Mouse (Mus musculus) kidney, adult 18-20 months (tissue): ENCODE results near the gene Agap1.

ENCODE experiments used
- DNase-seq: peaks from one replicate; pipeline ENCODE4 v3.0.0; 2021

Agap1 gene

GRCm38 (mm10) chr1:89786793-89787192 is 332.2 kb downstream of the Agap1 start:
- no peak for DNase-seq

GRCm38 (mm10) chr1:89798724-89799123 is 344.1 kb downstream of the Agap1 start:
- DNase-seq = no peak

- DNase-seq = no peak
These were observed 346.9 kb downstream of the Agap1 start for GRCm38 (mm10) chr1:89801506-89801905.

GRCm38 (mm10) chr1:89804981-89805380 is 350.4 kb downstream of the Agap1 start:
- DNase-seq = no peak

- peak; percentile 24 for DNase-seq
These were observed 358.2 kb downstream of the Agap1 start for GRCm38 (mm10) chr1:89812816-89813215.

GRCm38 (mm10) chr1:89816487-89817206 is 362.0 kb downstream of the Agap1 start:
- peak; percentile 33 for DNase-seq

- no peak for DNase-seq
These were observed 367.2 kb downstream of the Agap1 start for GRCm38 (mm10) chr1:89821822-89822221.

- peak; percentile 71 for DNase-seq
These were observed 367.8 kb downstream of the Agap1 start for GRCm38 (mm10) chr1:89822431-89822830.

GRCm38 (mm10) chr1:89823036-89823435 is 368.4 kb downstream of the Agap1 start:
- peak; percentile 30 for DNase-seq

GRCm38 (mm10) chr1:89827051-89827450 is 372.4 kb downstream of the Agap1 start:
- peak; percentile 17 for DNase-seq

- DNase-seq = no peak
These were observed 376.5 kb downstream of the Agap1 start for GRCm38 (mm10) chr1:89831095-89831494.

GRCm38 (mm10) chr1:89844064-89844463 is 389.5 kb downstream of the Agap1 start:
- DNase-seq = no peak

GRCm38 (mm10) chr1:89845487-89845886 is 390.9 kb downstream of the Agap1 start:
- DNase-seq = no peak

- DNase-seq = no peak
These were observed 391.5 kb downstream of the Agap1 start for GRCm38 (mm10) chr1:89846148-89846547.

GRCm38 (mm10) chr1:89848356-89849039 is 393.9 kb downstream of the Agap1 start:
- DNase-seq = no peak

- DNase-seq = no peak
These were observed 394.7 kb downstream of the Agap1 start for GRCm38 (mm10) chr1:89849151-89849860.

GRCm38 (mm10) chr1:89849861-89850230 is 395.2 kb downstream of the Agap1 start:
- no peak for DNase-seq

GRCm38 (mm10) chr1:89850681-89851414 is 396.2 kb downstream of the Agap1 start:
- peak; percentile 10 for DNase-seq

GRCm38 (mm10) chr1:89859182-89859581 is 404.6 kb downstream of the Agap1 start:
- peak; percentile 57 for DNase-seq

GRCm38 (mm10) chr1:89860017-89860730 is 405.6 kb downstream of the Agap1 start:
- DNase-seq = peak; percentile 34

- DNase-seq = no peak
These were observed 411.2 kb downstream of the Agap1 start for GRCm38 (mm10) chr1:89865787-89866186.

GRCm38 (mm10) chr1:89867847-89868246 is 413.2 kb downstream of the Agap1 start:
- no peak for DNase-seq
